Mouse (Mus musculus) lung, adult 2 months (tissue): ENCODE results near the gene Ints2. TPM values are rescaled to one million over a fixed set of nuclear protein-coding genes. Genes with fewer than 3 reads are reported as not detected.
"Not testable (repeated sequence)": the region's sequence is repeated elsewhere in the genome, so short reads cannot be mapped to it uniquely, and the experiment has no call there.

Experiments used
- DNase-seq: peaks from one replicate; pipeline ENCODE4 v3.0.0; 2022
- H3K4me1 ChIP-seq: fragments of 200-500 bp; 2 replicates; pipeline ENCODE4 v1.6.1; 2011; ENCODE audit warnings: low read length; ENCODE audit not compliant: control insufficient read depth, insufficient read depth
- H3K4me3 ChIP-seq: fragments of 200-500 bp; replicated peaks from 2 replicates; pipeline ENCODE3; 2011; ENCODE audit warnings: low read depth, mild to moderate bottlenecking, control low read depth, low read length; ENCODE audit errors: extremely low read depth
- CTCF ChIP-seq: fragments of 200-500 bp; IDR thresholded peaks from 2 replicates; pipeline ENCODE4 v1.5.1; 2011; ENCODE audit warnings: mild to moderate bottlenecking, low read length, control low read depth; ENCODE audit not compliant: insufficient read depth
- POLR2A ChIP-seq: fragments of 200-500 bp; IDR thresholded peaks from 2 replicates; pipeline ENCODE4 v1.6.1; 2011; ENCODE audit warnings: low read depth, mild to moderate bottlenecking, control low read depth, low read length, borderline replicate concordance; ENCODE audit errors: extremely low read depth
- WGBS: fragments of 180-500 bp; shearing (Covaris S2); methylation state at CpG from one replicate; pipeline ENCODE4 v1.1.7; 2018; 5-methylcytosine and 5-hydroxymethylcytosine counted together
- polyA plus RNA-seq: library from polyadenylated mRNA; depleted of rRNA; stranded (reverse); fragments of >200 nt; gene quantifications from 2 replicates; pipeline ENCODE4 v1.2.3, GENCODE M21; 2012; rRNA removed

The Ints2 gene
- polyA plus RNA-seq = 4.6 and 5.3 TPM in 2 replicates

DNA sequence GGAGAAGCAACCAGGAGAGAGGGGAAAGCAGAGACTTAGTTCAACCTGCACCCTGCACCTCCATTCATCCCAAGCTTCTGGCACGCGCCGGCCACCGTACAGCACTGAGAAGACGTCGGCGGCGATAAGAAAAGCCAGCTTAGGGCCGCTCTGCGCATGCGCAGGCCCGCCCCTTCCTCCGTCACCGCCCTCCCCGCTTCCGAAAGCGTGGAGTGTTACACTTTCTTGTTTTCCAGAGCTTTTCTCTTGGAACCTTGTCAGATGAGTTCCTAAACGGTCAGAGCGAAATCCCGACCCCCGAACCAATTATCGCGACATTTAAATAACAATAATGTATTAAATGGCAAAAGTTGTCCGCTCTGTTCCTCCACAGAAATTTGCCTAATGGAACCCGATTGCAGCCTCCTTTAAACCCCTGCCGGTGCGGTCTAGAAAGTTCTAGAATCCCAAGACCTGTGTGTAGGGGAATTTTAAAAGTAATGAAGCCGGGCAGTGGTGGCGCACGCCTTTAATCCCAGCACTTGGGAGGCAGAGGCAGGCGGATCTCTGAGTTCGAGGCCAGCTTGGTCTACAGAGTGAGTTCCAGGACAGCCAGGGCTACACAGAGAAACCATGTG is at the start of gene Ints2:
Gene Ints2 (minus strand): TSS at position 116 of the 617 bp plus-strand sequence.
- WGBS = 3% methylated on average over 32 of the region's 32 CpGs
- peaks cover 2% of the 10 kb centered on the region; the same call in 1 of the 2 replicates for H3K4me1 ChIP-seq
- peak within 1 kb of the TSS; percentile 94 for H3K4me3 ChIP-seq
- DNase-seq = peak; percentile 92
- TF ChIP-seq POLR2A = peak; percentile 74; the same call in 1 of the 2 replicates
- TF ChIP-seq CTCF = no peak

DNA sequence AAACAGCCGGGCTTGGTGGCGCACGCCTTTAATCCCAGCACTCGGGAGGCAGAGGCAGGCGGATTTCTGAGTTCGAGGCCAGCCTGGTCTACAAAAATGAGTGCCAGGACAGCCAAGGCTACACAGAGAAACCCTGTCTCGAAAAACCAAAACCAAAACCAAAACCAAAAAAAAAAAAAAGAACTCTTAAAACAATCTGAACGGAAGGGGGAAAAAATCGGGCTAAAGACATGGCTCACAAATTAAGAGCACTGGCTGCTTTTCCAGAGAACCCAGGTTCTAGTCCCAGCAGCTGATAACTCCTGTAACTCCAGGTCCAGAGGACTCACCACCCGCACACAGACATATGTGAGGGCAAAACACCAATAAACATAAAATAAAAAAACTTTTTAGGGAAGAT is 34.8 kb upstream of the Ints2 start:
- not testable (repeated sequence) for H3K4me1 ChIP-seq, DNase-seq, H3K4me3 ChIP-seq
- WGBS = 84% methylated on average over 10 of the region's 10 CpGs

DNA sequence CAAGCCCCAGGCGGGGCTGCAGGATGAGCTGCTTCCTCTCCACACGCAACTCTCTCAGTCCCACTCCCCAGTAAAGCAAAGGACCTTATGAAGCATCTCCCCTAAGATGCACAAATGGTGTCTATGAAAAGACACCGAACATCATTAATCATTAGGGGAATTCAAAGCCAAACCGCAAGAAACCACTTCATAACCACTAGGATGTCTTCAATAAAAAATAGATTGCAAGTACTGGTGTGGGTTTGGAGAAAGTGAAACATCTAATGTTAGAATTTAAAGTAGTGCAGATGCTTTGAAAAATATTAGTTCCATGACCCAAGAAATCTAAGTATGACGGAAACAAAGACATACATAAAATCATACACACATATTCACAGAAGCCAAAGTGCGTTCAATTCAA is 34.3 kb upstream of the Ints2 start:
- no peak for TF ChIP-seq CTCF
- no peak for TF ChIP-seq POLR2A
- 90% methylated on average over 6 of the region's 6 CpGs for WGBS
- no peak for DNase-seq
- Histone ChIP-seq H3K4me1 (no peaks in the 10 kb centered on the region; the same call in 1 of the 2 replicates), H3K4me3 (no peak overlapping the region)

DNA sequence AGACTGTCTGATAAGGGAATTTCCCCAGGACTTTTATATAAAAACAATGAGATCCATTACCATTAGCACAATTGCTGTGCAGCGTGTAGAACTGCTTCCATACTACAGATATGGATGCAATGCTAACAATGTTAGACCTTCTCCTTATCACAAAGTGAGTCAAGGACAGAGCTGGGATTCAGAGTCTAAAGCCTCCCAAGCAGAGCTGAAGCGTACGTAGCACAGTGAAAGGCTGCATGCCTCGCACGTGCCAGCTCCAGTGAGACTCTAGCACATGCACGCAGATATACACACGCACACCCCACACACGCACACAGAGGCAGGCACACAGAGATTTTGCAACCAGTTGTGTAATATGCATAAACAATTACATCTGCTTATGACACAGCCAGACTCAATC is 28.4 kb upstream of the Ints2 start:
- no peak for DNase-seq
- Histone ChIP-seq H3K4me1 (no peaks in the 10 kb centered on the region), H3K4me3 (no peak overlapping the region)
- no peak for TF ChIP-seq CTCF
- TF ChIP-seq POLR2A = no peak
- 69% methylated on average over 8 of the region's 8 CpGs for WGBS

DNA sequence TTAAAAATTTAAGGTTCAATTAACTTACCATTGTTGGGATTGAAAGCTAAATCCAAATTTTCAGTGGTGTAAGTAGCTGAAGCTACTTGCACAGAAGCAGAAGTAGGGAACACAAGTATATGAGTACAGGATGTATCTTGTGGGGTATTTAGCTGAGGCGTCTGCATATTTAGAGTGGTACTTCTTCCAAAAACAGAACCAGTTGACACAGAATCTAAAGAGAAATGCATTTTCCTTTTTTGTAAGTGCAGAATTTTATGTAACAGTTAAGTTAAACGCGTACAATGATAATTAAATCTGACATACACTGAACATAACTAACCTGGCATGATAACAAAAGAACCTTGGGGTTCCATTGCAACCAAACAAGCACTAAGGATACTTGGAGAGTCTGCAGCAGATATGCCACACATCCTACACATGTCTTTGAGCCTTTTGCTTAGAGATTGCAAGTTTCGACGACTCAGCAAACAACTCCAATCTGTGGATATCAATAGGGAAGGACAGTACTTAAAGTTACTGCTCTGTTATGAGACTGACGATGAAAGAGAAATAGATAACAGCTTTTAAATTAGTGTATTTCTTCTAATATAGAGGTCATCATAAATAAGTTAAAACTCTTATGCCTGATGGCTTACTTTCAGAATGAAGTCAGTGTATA is 21.2 kb upstream of the Ints2 start:
- DNase-seq = no peak
- WGBS = 97% methylated on average over 6 of the region's 6 CpGs
- TF ChIP-seq CTCF (no peak), POLR2A (no peak)
- Histone ChIP-seq H3K4me3 (no peak overlapping the region), H3K4me1 (no peaks in the 10 kb centered on the region)

DNA sequence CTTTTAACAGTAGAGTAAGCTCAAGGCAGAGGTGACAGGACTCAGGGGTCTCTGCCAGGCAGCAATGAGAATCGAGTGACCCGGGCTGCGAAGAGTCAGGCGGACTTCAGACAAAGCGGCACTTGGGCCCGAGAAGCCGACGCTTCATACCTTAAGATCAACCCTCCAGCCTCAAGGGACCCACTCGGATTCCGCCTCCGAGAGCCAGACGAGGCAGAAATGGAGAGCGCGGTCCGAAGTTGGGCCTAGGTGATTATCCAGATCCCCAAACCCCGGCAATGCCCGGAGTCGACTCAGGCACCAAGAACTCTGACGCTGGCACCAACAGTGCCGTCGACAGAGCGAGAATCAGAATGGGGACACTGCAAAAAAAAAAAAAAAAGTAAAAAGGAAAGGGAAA is 321 bp downstream of the Ints2 start:
- no peak for DNase-seq
- H3K4me3 ChIP-seq = peak overlapping the region; percentile 94
- H3K4me1 ChIP-seq = peaks cover 2% of the 10 kb centered on the region; the same call in 1 of the 2 replicates
- no peak for TF ChIP-seq POLR2A
- TF ChIP-seq CTCF = no peak
- under 1% methylated on average over 22 of the region's 22 CpGs for WGBS

DNA sequence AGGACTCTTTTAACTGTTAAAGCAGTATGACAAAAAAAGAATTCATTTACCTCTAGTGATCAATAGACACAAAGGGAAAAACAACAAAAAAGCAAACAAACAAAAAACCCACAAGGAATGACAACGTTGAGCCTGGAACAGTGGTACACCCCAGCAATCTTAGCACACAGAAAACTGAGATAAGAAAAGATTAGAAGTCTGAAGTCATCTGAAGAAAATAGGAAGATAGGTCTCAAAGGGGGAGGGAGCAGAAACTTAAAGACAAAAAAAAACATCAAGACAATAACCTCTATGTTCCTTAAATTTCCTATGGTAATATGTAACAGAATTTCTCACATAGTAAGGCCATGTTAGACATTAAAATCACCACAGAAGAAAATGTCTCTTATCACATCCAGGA is 4.0 kb downstream of the Ints2 start:
- H3K4me3 ChIP-seq = no peak overlapping the region
- TF ChIP-seq CTCF (no peak), POLR2A (no peak)
- WGBS = 71% methylated on average over 1 of the region's 1 CpGs
- DNase-seq = no peak
- peaks cover 2% of the 10 kb centered on the region; the same call in 1 of the 2 replicates for H3K4me1 ChIP-seq

DNA sequence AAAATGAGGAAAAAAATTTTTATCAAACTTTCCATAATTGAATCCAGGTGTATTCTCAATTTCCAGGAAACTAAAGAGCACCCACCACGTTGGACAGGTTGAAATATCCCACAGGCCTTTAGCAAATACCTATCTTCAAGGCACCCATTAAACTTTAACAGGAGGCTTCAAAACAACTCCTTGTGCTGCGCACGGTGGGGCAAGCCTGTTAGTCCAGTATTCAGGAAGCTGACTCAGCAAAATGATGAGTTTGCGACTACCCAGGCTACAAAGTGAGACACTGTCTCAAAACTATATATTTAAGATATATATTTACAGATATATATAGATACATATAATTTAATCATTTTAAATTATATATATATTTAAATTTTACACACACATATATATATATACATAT is 24.9 kb downstream of the Ints2 start:
- no peaks in the 10 kb centered on the region for H3K4me1 ChIP-seq
- TF ChIP-seq CTCF = no peak
- TF ChIP-seq POLR2A = no peak
- H3K4me3 ChIP-seq = no peak overlapping the region
- WGBS = 65% methylated on average over 4 of the region's 4 CpGs
- no peak for DNase-seq

DNA sequence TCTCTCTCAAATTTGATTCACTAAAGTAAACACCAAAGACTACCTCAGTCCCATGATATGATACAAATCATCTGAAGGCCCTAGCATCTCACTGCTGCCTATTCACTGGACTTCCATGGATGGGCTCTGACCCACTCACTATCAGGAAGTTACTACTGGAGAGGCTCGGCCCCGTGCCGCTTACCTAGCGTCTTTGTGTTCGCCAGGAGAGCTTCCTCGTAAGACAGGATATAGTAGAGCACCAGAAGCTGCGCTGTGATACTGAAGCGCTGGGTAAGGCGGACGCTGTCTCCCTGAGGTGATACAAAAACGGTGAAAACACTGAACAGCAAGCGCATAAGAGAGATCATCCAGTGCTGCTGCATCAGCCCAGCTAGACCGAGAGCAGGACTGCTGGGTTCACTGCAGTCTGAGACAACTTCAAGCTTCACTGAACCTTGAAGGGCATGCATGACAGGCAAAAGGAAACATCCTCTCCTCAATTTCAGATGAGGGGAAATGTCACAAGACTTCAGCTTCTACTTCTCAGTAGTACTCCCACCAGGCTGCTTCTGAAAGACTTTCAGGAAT is 25.5 kb downstream of the Ints2 start:
- Histone ChIP-seq H3K4me1 (no peaks in the 10 kb centered on the region), H3K4me3 (no peak overlapping the region)
- TF ChIP-seq POLR2A (no peak), CTCF (no peak)
- WGBS = 93% methylated on average over 13 of the region's 13 CpGs
- no peak for DNase-seq
